Mouse (Mus musculus) cerebellum, adult 9-10 months (tissue): ENCODE results near the gene Alox12.
A peak's percentile ranks its signal among the peaks of the same experiment; 100 is the strongest.

Source experiments
- DNase-seq: peaks from one replicate; pipeline ENCODE4 v3.0.0; 2022

The Alox12 gene

DNA sequence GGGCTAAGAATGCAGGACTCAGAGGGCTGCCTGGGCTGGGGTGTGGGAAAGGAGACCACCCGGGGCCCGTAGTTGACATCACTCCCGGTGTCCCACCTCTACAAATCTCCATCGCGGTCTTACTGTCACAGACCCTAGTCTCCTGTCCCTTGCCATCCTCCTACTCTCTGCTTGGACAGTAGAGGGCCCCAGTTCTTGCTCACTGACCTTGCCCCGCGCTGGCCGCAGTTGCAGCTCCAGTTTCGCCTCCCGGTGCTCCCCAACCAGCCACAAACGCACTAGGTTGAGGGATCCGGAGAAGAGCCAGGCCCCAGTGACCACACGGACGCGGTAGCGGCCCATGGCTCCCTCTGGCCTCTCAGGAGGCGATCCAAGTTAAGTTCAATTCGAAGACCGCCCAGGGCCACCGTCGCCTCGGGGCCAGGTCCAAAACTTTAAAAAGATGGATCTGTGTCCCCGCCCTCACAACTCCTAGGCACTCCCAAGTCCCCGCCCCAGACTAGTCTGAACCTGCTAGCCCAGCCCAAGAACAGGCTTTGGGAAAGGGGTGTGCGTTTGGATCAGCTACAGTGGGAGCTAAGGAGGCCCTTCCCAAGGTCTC is at the start of gene Alox12:
Alox12 (minus strand) TSS at position 423 of the 601 bp plus-strand sequence.
- DNase-seq, result no peak

DNA sequence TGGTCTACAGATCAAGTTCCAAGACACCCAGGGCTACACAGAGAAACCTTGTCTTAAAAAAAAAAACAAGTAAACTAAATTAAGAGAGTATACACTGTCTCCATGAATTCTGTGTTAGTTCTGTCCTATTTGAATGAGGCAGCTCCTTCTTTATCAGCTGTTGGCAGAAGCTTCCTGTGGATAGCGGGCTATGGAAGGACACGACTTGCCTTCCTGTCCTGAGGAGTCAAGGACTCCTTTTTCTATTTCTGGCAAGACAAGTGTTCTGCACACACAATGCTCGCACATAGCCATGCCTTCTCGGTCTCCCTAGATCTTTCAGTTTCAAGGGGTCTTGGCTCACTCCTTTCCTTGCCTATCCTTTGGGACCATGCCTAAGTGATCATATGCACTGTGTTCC is 47.1 kb upstream of the Alox12 start:
- no peak for DNase-seq

DNA sequence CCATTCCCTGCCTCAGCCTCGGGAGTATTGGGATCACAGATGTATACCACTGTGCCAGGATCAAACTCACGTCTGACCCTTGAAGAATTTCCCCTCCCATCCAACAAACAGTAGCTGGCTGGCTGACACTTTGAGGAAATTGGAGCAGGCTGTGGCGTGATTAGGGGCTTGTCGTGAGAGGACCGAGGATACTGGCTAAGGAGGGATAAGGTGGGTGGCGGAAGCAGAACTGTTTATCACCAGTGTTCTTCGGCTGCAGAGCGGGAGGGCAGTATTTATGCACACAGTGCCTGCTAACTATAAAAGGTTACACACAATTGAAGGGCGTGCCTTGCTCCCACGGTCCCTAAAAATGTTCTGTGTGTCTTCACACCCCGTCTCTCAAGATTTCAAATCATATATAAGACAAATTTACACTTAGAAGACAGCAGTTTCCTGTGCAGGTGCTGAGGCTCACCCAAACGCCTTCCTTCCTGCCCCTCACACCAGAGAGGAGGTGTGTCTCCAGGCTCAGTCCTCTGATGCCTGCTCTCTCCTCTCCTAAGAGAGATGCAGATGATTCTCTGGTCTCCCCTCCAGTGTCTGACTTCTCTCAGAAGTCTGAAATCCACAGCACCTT is 42.8 kb upstream of the Alox12 start:
- DNase-seq, result no peak

DNA sequence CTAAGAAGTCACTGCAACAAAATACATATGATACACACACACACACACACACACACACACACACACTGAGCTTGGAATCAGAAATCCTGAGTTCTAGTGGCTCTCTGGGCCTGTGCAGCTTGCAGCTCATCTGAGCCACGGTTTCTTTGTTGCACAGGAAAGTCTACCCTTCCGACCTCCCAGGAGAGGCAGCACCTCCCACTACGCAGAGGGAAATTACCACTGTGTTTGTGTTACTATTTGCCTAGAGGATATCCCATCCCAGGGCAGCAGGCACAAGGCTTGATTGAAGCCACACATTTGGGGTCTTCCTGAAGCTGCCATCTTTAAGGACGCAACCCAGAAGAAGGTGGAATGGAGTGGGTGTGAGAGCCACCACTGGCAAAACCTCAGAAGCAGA is 42.3 kb upstream of the Alox12 start:
- no peak for DNase-seq

DNA sequence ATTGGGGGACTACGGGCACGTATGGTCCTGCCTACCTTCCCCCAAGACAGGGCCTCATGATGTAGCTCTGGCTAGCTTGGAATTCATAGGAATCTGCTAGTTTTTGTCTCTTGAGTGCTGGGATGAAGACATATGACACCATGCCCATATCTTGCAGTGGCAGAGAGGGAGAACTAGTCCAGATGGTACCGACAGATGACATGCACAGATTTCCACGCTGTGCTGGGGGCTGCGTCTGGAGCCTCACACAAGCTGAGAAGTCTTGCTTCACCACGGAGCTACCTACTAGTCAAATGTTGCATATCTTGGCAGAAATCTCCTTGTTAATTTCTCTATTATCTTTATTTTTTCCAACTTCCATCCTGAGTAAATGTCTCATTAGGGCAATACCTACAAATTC is 38.7 kb upstream of the Alox12 start:
- peak; percentile 12 for DNase-seq

DNA sequence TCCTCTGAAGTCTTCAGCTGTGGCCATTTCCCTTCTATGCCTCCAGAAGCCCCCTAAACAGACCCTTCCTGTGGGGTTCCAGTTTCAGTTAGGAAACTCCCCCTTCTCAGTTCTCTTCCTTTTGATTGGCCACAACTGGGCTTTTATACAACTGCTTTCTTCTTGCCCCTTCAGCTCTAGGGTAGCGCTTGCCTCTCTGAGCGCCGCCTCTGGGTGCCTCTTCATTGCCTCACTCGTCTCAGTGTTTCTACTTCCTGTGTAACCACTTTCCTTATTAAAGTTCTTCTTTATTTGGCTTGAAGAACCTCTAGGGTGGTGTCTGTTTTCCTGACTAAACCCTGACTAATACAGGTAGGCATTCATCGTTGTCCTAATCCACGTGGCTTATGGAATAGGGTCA is 36.1 kb upstream of the Alox12 start:
- DNase-seq, result no peak

DNA sequence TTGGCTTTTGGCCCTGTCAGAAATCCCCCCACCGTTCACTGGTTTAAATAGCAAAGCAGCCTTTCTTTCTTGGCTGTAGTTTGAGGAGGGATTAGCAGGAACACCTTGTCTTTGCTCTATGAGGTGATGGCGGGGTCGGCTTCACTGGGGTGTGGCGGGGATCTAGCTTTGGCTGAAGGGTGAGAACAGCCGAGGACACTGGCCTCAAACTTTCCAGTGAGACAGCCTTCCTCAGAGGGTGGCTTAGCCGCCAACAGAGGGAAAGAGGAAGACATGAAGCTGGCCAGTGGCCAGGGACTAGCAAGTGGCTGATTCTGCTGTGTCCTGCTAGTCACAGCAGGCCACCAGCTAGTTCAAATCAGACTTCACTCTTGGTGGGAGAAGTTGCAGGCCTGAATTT is 34.1 kb upstream of the Alox12 start:
- DNase-seq, result no peak

DNA sequence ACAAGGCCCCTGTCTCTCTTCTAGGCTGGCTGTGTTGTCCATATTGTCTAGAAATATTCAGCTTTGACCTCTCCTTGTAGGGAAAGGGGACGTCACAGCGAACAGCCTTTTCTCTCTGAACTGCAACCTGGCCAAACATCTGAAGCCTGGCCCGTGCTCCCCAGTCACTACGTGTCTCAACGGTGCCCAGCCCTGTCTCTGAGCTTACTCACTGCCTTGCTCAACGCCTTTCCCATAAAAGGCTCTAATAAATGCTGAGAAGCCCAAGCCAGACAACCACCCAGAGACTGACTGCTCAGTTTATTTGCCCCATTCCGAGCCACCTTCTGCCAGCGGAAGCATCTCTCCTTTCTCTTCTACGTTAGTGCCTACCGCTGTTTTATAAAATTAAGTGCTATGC is 32.9 kb upstream of the Alox12 start:
- no peak for DNase-seq

DNA sequence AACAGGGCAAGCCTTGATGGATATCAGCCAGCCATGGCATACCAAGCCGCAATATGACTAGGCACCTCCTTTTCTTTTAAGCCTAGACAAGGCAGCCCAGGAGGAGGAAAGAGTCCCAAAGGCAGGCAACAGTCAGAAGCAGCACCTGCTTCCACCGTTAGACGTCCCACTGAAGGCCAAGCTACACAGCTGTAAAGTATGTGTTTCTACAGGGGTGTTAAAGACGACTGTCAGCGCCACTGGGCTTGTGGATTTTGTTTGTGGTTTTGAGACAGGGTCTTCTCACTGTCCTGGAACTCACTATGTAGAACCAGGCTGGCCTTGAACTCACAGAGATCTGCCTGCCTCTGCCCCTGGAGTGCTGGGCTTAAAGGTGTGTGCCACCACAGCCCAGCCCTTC is 30.5 kb upstream of the Alox12 start:
- DNase-seq, result no peak

DNA sequence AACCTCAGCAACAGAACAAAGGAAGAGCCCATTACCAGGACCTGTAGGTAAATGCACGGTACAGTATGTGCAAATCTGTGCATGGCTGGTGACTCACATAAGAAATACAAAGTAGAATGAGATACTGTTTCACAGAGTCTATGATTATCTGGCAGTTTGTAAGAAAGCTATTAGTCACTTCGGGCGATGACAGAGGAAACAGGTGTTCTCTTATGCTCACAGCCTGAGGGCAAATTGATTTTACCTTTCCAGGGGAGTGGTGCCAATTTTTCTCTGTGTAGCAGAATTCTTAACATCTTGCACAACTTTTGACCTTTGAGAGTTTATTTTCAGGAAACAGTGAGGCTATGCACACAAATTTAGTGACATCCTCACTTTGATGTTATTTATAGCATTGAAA is 29.6 kb upstream of the Alox12 start:
- DNase-seq, result no peak

DNA sequence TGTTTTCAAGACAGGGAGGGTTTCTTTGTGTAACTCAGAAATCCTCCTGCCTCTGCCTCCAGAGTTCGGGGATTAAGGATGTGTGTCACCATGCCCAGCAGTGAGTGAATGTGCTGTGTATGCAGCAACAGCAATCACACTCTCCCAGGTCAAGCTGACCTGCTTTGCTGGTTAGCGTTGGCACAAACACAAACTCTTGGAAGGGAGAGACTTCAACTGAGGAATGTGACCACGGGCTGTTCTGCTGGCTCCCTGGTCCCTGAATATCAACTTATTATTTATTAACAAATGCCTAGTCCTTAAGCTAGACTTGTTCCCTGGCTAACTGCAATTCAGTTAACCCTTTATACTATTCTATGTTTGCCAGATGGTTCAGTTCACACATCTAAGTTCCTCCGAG is 28.5 kb upstream of the Alox12 start:
- no peak for DNase-seq

DNA sequence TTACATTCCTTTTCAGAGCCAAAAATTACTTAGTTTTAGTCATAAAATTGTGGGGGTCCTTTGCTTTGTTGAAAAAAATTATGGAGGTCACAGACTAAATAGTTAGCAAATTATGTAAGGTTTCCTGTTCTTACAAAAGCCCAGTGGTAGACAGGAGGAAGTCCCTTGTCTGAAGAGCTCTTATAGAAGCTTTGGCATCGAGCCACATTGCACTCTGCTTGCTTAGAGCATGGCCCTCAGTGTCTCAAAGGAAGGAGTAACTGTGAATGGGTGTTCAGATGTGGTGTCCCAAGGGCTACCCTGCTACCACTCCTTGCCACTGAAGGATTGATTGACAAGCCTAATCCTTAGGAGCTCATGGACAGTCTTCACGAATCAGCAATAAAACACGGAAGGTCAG is 25.3 kb upstream of the Alox12 start:
- DNase-seq, result no peak

DNA sequence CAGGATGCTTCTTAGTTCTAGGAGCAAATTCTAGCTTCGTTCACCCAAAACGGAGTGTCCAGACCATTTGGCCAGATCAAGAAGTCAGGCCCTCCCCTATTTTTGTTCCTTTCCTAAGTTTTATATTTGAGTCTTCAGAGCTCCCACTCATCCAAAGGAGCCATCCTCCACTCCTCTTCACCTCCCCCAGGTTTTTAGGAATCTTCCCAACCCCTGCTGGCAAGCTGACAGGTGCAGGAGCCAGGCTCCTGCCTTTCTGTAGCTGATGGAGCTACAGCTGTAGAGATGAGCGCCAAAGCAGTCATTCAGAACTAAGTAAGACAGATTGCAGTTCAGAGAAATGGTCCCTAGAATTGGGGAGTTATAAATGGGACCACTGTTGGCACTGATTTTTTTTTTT is 23.8 kb upstream of the Alox12 start:
- no peak for DNase-seq

DNA sequence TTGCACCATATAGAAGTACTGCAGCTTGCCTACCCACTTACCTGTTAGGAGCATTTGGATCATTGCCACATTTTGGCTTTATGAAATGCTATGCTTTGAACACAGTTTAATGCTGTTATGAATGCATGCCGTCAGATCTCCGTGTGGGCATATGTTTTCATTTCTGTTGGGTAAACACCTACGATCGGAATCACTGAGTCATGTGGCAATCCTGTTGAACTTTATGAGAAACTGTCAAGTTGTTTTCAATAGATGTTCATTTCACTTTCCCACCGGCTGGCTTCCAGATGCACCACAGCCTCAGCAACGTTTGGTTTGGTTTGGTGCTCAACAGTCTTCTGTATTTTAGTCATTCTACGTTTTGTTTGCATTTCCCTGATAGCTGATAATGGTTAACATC is 16.5 kb upstream of the Alox12 start:
- DNase-seq, result no peak

DNA sequence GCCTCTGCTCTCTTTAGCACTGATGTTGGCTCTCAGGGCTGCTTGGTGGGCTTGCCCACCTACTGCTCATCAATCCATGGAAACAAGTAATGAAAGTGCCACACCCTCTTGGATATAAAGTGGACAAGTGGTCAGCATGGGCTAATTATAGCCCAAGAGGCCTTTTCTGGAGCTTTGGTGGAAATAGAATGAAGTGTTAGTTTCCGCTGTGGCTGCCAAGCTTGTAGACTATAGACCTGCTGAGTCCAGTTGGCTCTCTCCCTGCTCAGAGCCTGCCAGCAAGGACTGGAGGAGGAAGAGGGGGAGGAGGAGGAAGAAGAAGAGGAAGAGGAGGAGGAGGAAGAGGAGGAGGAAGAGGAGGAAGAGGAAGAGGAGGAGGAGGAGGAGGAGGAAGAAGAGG is 11.3 kb upstream of the Alox12 start:
- no peak for DNase-seq

DNA sequence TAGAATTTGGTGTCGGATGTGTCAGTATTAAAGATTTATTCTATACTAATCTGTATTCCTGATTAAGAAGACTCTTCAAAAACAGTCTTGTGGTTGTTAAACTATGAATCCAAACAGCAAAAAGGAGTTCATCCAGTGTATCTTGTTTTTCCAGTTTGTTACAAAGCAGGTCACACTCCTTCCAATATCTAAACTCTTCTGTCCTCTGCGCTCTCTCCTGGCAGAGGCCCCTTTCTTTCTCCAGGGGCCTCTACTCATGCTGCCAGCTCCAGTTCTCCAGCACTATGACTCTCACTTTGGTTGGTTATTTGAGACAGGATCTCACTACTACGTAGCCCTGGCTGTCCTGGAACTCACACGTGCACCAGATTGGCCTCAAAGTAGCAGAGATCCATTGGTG is 10.7 kb upstream of the Alox12 start:
- no peak for DNase-seq

DNA sequence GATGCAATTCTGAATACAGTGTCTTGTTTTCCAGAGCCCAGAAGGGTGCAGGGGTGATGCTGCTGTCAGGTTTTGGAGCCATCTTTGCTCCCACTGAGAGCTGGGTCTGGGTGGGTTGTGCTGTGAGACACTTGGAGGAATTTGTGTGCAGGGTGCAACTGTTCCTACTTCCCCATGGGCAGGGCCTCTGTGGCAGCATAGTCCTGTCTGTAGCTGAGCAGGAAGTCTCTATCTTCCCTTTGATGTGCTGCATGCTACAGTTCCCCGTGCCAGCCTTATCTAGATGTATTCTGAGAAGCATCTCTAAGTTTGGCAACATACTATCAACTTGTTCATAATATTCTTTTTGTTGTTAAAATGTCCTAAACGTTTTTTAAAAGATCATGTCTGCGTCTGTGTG is 10.1 kb upstream of the Alox12 start:
- DNase-seq, result no peak

DNA sequence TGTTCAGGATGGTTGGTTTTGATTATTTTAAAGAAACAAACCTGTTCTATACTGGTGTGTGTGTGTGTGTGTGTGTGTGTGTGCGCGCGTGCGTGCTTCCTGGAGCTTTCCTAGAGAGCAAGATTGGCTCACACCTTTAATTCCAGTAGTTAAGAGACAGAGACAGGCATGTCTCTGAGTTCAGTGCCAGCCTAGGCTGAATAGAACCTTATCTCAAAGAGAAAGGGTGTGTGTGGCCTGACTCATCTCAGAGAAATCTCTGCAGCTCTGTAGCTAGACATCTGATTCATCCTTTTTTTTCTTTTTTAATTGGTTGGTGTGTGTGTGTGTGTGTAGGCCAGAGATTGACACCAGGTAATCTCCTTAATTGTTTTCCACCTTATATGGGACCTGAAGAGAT is 3.9 kb upstream of the Alox12 start:
- no peak for DNase-seq

DNA sequence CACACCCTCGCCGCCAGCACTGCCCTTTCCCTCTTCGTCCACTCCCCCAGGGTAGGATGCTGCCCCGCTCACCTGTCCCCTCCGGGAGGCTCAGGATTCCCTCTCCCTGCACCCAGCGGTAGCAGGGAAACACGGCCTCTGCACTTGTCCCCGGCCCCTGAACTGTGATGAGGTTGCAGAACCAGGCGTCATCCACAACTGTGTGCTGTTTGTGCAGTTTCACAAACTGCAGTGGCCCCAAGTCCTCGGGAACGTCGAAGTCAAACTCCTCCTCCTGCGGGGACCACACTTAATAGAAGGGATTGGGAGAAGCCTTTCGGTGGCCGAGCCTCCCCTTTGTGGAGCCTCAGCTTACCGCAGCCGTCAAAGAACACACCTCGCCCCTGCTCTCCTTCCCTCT is 816 bp downstream of the Alox12 start:
- DNase-seq, result no peak

DNA sequence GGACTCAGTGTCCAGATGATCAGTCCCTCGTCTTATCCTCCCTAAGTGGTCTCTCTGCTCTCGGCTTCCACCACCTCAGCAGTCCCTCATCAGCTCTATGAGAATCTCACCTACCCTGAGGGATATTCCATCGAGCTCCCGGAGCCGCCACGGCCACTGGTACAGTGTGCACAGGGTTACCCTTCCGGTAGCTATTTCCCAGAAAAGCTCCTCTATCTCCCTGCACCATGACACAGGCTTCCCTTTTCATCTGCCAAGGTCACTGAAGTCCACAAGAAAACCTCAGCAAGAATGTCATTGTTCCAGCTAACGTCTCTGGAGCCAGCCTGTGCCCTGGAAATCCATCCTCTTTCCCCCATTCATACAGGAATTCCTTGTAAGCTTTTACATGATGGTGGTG is 3.3 kb downstream of the Alox12 start:
- DNase-seq, result no peak

DNA sequence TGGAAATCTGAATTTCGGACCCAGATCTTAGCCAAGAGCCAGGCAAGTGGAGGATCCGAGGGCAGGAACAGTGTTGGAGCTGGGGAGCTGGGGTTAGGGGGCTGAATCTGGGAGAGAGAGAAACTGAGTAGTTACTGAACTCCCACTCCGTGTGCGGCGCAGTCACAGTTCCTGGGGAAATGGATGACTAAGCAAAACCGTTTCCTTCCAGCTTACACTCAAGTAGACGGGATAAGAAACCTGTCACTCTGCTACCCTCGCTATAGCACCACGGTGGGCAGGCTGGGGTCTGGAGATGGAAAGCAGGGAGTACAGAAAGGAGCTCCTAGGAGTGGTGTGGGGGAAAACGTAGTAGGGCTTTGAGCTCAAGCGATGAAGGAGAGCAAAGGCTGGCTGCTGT is 5.0 kb downstream of the Alox12 start:
- no peak for DNase-seq

DNA sequence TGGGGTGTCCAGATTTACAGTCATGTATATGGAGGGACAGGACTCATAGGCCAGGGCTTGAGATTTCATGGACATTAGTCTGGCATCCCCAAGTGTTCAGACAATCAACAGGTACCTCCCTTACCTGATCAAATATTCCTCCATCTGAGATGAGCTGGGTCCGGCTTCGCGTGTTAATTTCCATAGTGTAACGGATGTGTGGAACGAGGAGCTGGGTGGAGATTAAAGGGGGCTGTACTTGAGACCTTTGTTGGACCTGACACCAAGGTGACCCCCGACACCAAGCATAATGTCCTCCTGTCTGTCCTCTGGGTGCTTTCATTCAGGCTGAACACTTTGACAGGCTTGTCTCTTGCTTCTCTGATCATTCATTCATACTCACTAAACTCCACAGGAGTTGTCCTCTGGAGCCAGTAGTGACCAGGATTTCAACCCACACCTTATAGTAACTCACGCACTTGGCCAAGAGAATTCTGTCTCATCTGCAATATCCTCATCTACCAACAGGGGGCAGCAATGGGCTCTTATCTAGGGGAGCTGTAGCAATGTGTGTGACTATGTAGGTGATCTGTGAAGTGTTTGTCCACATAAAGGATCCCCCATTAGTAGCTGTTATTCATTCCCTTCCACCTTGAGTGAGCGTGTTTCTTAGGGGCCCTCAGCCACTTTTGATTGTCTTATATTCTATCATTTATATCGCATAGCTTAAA is 7.9 kb downstream of the Alox12 start:
- peak; percentile 79 for DNase-seq

DNA sequence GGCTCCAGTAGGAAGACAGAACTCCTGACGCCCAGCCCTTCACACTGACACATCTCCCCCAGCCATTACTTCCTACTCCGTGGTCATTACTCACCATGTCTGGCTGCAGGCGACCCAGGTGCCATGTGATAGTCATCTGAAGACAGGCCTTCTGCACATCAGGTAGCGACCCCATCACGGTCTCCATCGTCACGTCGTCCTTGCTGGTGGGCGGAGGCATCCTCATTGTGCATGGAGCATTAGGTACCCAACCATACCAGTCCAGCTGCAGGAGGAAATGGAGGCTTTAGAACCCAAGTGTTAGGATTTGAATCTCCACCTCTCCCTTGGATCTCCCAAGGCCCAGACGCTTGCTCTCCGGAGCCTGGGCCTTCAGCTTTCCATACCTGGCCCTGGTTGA is 12.6 kb downstream of the Alox12 start:
- DNase-seq, result peak; percentile 34

DNA sequence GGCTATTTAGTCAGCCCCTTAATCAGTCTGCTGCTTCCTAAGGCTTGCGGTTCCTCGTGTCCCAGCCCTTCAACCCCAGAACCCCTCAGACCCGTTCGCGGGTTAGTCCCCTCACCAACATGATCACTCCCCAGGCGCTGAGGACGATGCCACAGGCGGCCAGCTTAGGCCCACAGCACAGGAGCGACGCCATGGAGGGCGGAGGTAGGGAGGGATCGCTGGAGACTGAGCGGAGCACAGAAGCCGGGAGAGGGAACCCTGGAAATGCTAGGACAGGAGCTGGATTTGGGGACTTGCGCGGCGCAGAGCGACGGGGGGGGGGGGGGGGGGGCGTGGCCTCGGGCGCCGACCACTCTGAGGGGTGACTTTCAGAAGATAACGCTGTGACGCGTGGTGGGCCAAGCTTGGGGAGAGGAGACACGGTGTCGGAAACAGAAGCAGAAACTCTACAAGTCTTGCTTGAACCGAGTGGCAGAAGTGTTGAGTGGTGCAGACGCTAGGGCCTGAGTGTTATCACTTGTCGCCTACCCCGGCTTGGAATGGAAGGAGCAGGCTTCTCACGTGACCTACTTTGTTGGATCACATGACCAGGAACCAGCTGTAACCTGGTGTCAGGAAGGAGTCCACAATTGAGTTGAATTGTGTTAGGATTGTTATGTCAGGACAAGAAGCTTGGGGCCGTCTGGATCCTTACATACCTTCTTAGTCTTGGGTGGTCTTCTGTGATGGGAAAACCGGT is 15.4 kb downstream of the Alox12 start, which contains the start of the genes Gm21988 and Rnasek:
Gm21988 (minus strand) TSS at position 290 of the 739 bp plus-strand sequence.
Rnasek (minus strand) TSS at position 302 of the 739 bp plus-strand sequence.
- DNase-seq, result peak; percentile 93
